Mouse (Mus musculus): Measurements from ENCODE around the gene Cd300ld2.

DNA sequence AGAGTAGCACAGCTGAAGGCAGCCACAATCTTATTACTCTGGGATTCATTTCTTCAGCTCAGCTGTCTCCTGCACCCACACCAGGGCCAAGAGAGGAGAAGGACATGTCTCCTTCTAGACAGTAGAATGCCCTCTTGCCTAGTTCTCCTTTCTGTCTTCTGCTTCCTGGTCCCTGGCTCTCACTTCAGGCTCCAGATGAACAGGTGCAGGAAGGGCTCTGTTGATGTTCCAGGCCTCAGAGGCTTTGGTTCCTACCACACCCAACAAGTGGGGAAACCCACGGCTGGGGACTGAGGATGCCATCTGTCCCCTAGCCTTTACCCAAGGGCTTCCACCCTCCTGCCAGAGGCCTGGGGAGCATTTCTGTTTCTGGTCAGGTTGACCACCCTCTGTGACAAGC lies 55.6 kb downstream of the Cd300ld2 start:
- TF ChIP-seq CTCF (IDR thresholded peaks at IDR 0.05; ENCODE audit: low read depth) (no peak), EP300 (IDR thresholded peaks at IDR 0.05; ENCODE audit: low read depth) (no peak)

All from heart, postnatal 0 days (tissue).